ENCODE assay signal across 8 mouse cellular contexts in genomic region chr3:36000275-36001239, GRCm38 (mm10). TPM values are rescaled to one million over a fixed set of nuclear protein-coding genes. Genes with fewer than 3 reads are reported as not detected.
A peak's percentile ranks its signal among the peaks of the same experiment; 100 is the strongest.
DNase-seq lines count a peak whose midpoint lies in the region; ATAC-seq and TF ChIP-seq lines count a peak whose summit lies in the region.

TSS of gene Mccc1 (minus strand) at chr3:36000678.

- TF ChIP-seq EP300 in ES-Bruce4 (IDR thresholded peaks at IDR 0.05; ENCODE audit: insufficient read depth, low read depth, low read length) = no peak
- TF ChIP-seq EP300 in liver, postnatal 0 days (IDR thresholded peaks at IDR 0.05; ENCODE audit: low read depth) = peak; percentile 77

- peak; percentile 92 for ATAC-seq in cerebellum, adult (ENCODE audit: insufficient number of reproducible peaks, low FRiP score, low TSS enrichment)
- peak; percentile 99 for ATAC-seq in forebrain, embryonic 13.5 days
- ATAC-seq in liver, postnatal 0 days = peak; percentile 100
- ATAC-seq in neural tube, embryonic 14.5 days (ENCODE audit: low read depth) = peak; percentile 100

- intact Hi-C loops in heart, postnatal 10 days (cut with DNase I) = loop anchor here (5.0 to 10.0 kb wide), 2 partner anchors 68 to 144 kb away; no protein-coding TSS in a partner anchor

- H3K27ac ChIP-seq in ES-Bruce4 (ENCODE audit: insufficient read depth, low read length) = peak within 1 kb of the TSS; percentile 38; the same call in 1 of the 2 replicates
- peak within 1 kb of the TSS; percentile 86 for H3K27ac ChIP-seq in forebrain, embryonic 13.5 days
- peak within 1 kb of the TSS; percentile 92 for H3K27ac ChIP-seq in liver, postnatal 0 days (ENCODE audit: low read depth)
- H3K27ac ChIP-seq in neural tube, embryonic 14.5 days (ENCODE audit: low read depth, low read length) = peak within 1 kb of the TSS; percentile 88

- no peaks in the 10 kb centered on the region for H3K9me3 ChIP-seq in ES-Bruce4 (replicated peaks; ENCODE audit: control insufficient read depth, insufficient read depth, low read length, poor library complexity, severe bottlenecking)
- no peaks in the 10 kb centered on the region for H3K9me3 ChIP-seq in forebrain, embryonic 13.5 days (replicated peaks)
- no peaks in the 10 kb centered on the region for H3K9me3 ChIP-seq in liver, postnatal 0 days (ENCODE audit: low read length)
- no peaks in the 10 kb centered on the region for H3K9me3 ChIP-seq in neural tube, embryonic 14.5 days (ENCODE audit: control insufficient read depth, low read length)

- peak; percentile 96 to 97 for DNase-seq in heart, postnatal 10 days
- DNase-seq in large intestine, adult 2 months (ENCODE audit: low read depth, low spot score) = peak; percentile 90
- peak; percentile 92 for DNase-seq in liver, postnatal 0 days
- peak; percentile 95 for DNase-seq in testis, postnatal 10 days (ENCODE audit: low spot score)

- no peak for TF ChIP-seq CTCF in ES-Bruce4 (IDR thresholded peaks at IDR 0.05; ENCODE audit: low read depth, low read length)
- no peak for TF ChIP-seq CTCF in liver, postnatal 0 days (IDR thresholded peaks at IDR 0.05; ENCODE audit: low read depth)

- no peak for TF ChIP-seq POLR2A in ES-Bruce4 (IDR thresholded peaks at IDR 0.05; ENCODE audit: insufficient read depth, low read length)

- no peaks in the 10 kb centered on the region for H3K27me3 ChIP-seq in ES-Bruce4 (ENCODE audit: control insufficient read depth, insufficient read depth, low read length, poor library complexity, severe bottlenecking)
- no peaks in the 10 kb centered on the region for H3K27me3 ChIP-seq in forebrain, embryonic 13.5 days
- no peaks in the 10 kb centered on the region for H3K27me3 ChIP-seq in liver, postnatal 0 days (ENCODE audit: insufficient read depth, low read length)
- no peaks in the 10 kb centered on the region for H3K27me3 ChIP-seq in neural tube, embryonic 14.5 days (ENCODE audit: control insufficient read depth, insufficient read depth, low read length)

- 4% methylated on average over 39 of the region's 39 CpGs for WGBS in forebrain, embryonic 13.5 days
- 1% methylated on average over 39 of the region's 39 CpGs for WGBS in large intestine, adult 2 months
- WGBS in liver, postnatal 0 days (ENCODE audit: insufficient replicate concordance) = 3% methylated on average over 39 of the region's 39 CpGs
- WGBS in neural tube, embryonic 14.5 days = 5% methylated on average over 39 of the region's 39 CpGs

- no peaks in the 10 kb centered on the region for H3K36me3 ChIP-seq in ES-Bruce4 (ENCODE audit: control insufficient read depth, insufficient read depth, low read length, poor library complexity, severe bottlenecking)
- 0 out of 2 replicates have a peak, but pooled peaks cover 2% of the 10 kb centered on the region for H3K36me3 ChIP-seq in forebrain, embryonic 13.5 days (ENCODE audit: poor library complexity, severe bottlenecking)
- H3K36me3 ChIP-seq in liver, postnatal 0 days (replicated peaks; ENCODE audit: insufficient read depth, low read length) = no peaks in the 10 kb centered on the region
- no peaks in the 10 kb centered on the region for H3K36me3 ChIP-seq in neural tube, embryonic 14.5 days (ENCODE audit: control insufficient read depth, insufficient read depth, low read length)

- peak within 1 kb of the TSS; percentile 87 for H3K4me3 ChIP-seq in ES-Bruce4 (ENCODE audit: low read depth, low read length)
- peak within 1 kb of the TSS; percentile 73 for H3K4me3 ChIP-seq in forebrain, embryonic 13.5 days
- peak within 1 kb of the TSS; percentile 88 for H3K4me3 ChIP-seq in liver, postnatal 0 days (ENCODE audit: low read depth, low read length)
- H3K4me3 ChIP-seq in neural tube, embryonic 14.5 days (ENCODE audit: low read depth, low read length) = peak within 1 kb of the TSS; percentile 72

- H3K4me1 ChIP-seq in ES-Bruce4 (ENCODE audit: control insufficient read depth, insufficient read depth, low read length) = no peaks in the 10 kb centered on the region
- peaks cover 12% of the 10 kb centered on the region for H3K4me1 ChIP-seq in forebrain, embryonic 13.5 days
- peaks cover 3% of the 10 kb centered on the region; the same call in 1 of the 2 replicates for H3K4me1 ChIP-seq in liver, postnatal 0 days (ENCODE audit: insufficient read depth)
- 0 out of 2 replicates have a peak, but pooled peaks cover 6% of the 10 kb centered on the region for H3K4me1 ChIP-seq in neural tube, embryonic 14.5 days (ENCODE audit: control insufficient read depth, insufficient read depth, low read length)

- H3K9ac ChIP-seq in ES-Bruce4 (ENCODE audit: low read depth, poor library complexity, severe bottlenecking) = peak within 1 kb of the TSS; percentile 67
- peak within 1 kb of the TSS; percentile 78 for H3K9ac ChIP-seq in forebrain, embryonic 13.5 days
- H3K9ac ChIP-seq in liver, postnatal 0 days (replicated peaks) = peak within 1 kb of the TSS; percentile 82
- H3K9ac ChIP-seq in neural tube, embryonic 14.5 days (replicated peaks; ENCODE audit: low read depth, low read length) = peak within 1 kb of the TSS; percentile 68

- H3K4me2 ChIP-seq in forebrain, embryonic 13.5 days = peak within 1 kb of the TSS; percentile 73
- H3K4me2 ChIP-seq in liver, postnatal 0 days (ENCODE audit: low read depth, low read length) = peak within 1 kb of the TSS; percentile 73
- H3K4me2 ChIP-seq in neural tube, embryonic 14.5 days (ENCODE audit: low read depth, low read length) = peak within 1 kb of the TSS; percentile 73

RNA-seq across cellular contexts. Expression of gene Mccc1, which starts in this region (rescaled TPM):
- 32.0 and 32.9 TPM in 2 replicates for polyA plus RNA-seq in ES-Bruce4 (2011; ENCODE audit: insufficient read depth, insufficient read length, low read depth, missing spikeins)
- 33.8 and 34.7 TPM in 2 replicates for polyA plus RNA-seq in forebrain, embryonic 13.5 days (2015; fragmentation: Nextera tagmentation; extraction: Ambion mirVana)
- total RNA-seq in heart, postnatal 10 days (2021) = 10 to 100 TPM; 45.5 to 49.9 TPM
- polyA plus RNA-seq in large intestine, adult 2 months (2012; rRNA removed) = 7.2 and 11.1 TPM in 2 replicates
- 15.2 and 15.5 TPM in 2 replicates for polyA plus RNA-seq in liver, postnatal 0 days (2015; fragmentation: Nextera tagmentation; extraction: Ambion mirVana)
- 32.1 and 33.7 TPM in 2 replicates for polyA plus RNA-seq in neural tube, embryonic 14.5 days (2014; fragmentation: Nextera tagmentation; extraction: Ambion mirVana)

Comparison
In these comparisons a context has a peak if more than half of its experiments do, and no peak if none do; other contexts are left out.
1. Peak in every context shown above with its lines: DNase-seq, ATAC-seq, H3K4me3 ChIP-seq and H3K27ac ChIP-seq.
2. H3K27ac ChIP-seq: peak in every context shown above with its lines; median percentile 92 in liver, postnatal 0 days; 88 in neural tube, embryonic 14.5 days; 86 in forebrain, embryonic 13.5 days; 38 in ES-Bruce4.